Mouse (Mus musculus) testis, adult 2 months (tissue): ENCODE data around the gene Snupn.

ENCODE experiments used
- CTCF ChIP-seq: fragments of 200-500 bp; IDR thresholded peaks from 2 replicates; pipeline ENCODE4 v1.5.1; 2012; ENCODE audit warnings: low read depth, mild to moderate bottlenecking, inconsistent platforms, low read length, moderate library complexity; ENCODE audit not compliant: control insufficient read depth, insufficient read depth, insufficient replicate concordance
- POLR2A ChIP-seq: fragments of 200-500 bp; IDR thresholded peaks from 2 replicates; pipeline ENCODE4 v1.6.1; 2012; ENCODE audit warnings: low read depth, mild to moderate bottlenecking, inconsistent platforms, low read length, moderate library complexity; ENCODE audit not compliant: control insufficient read depth

DNA sequence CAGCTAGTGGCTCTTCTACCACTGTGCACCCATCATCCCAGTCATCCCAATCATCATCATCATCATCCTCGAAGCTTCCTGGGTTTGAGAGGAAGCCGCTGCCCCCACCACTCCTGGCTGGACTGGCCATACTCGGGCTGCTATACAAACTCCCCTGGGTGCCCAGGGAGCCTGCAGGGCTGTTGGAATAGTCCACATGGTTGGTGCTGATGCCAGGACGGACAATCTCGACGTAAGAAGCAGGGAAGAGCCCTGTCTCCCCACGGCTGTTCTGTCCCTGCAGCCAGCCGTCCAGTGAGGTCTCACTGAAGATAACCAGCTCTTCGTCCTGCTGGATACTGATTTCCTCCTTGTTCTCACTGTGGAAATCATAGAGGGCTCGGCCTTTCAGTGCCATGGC lies 24.3 kb upstream of the Snupn start:
- TF ChIP-seq CTCF (no peak), POLR2A (no peak)
